Mouse (Mus musculus): Measurements from ENCODE around the gene Ak5. TPM values are rescaled to one million over a fixed set of nuclear protein-coding genes. Genes with fewer than 3 reads are reported as not detected.

The Ak5 gene
- polyA plus RNA-seq (2012; rRNA removed) = 0.06 and 0.08 TPM in 2 replicates

DNA sequence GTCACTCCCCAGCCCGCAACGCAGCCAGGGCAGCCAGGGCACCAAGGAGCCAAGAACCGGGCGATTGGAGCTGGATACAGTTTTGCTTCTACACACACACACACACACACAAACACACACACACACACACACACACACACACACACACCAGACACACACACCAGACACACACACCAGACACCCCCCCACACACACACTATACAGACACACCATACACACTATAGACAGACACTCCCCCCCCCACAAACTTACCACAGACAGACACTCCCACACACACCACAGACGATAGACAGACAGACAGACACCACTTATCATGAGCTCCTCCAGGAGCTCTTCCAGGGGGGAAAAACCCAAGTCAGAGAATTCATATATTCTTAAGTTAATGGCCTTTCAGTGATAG lies at the start of gene Ak5:
Gene Ak5 (minus strand): TSS at position 122 of the 400 bp plus-strand sequence.

GRCm38 (mm10) chr3:152713991-152714902 lies 46.1 kb upstream of the Ak5 start, which contains the start of gene Pigk:
Gene Pigk, plus strand, starts transcription at chr3:152714100.

Other genes starting within 250 kb of the Ak5 start
- gene Pigk, start 45.7 kb upstream of the Ak5 start, polyA plus RNA-seq (2012; rRNA removed) = 8.6 and 9.0 TPM in 2 replicates